Mouse (Mus musculus) olfactory bulb, adult 2 months (tissue): ENCODE results near the gene Bcat1. TPM values are rescaled to one million over a fixed set of nuclear protein-coding genes. Genes with fewer than 3 reads are reported as not detected.

Source experiments
- H3K27ac ChIP-seq: fragments of 200-500 bp; 2 replicates; pipeline ENCODE4 v1.5.1; 2012; ENCODE audit warnings: low read depth, low read length; ENCODE audit not compliant: insufficient read depth
- H3K4me1 ChIP-seq: fragments of 200-500 bp; 2 replicates; pipeline ENCODE4 v1.6.1; 2012; ENCODE audit warnings: low read length; ENCODE audit not compliant: control insufficient read depth, insufficient read depth
- H3K4me3 ChIP-seq: fragments of 200-500 bp; 2 replicates; pipeline ENCODE4 v1.5.1; 2012; ENCODE audit warnings: mild to moderate bottlenecking, low read depth, low read length, moderate library complexity; ENCODE audit not compliant: insufficient read depth
- CTCF ChIP-seq: fragments of 200-500 bp; IDR thresholded peaks from 2 replicates; pipeline ENCODE4 v1.5.1; 2012; ENCODE audit warnings: low read depth, mild to moderate bottlenecking, low read length, moderate library complexity; ENCODE audit not compliant: insufficient read depth
- POLR2A ChIP-seq: fragments of 200-500 bp; IDR thresholded peaks from 2 replicates; pipeline ENCODE4 v1.6.1; 2012; ENCODE audit warnings: mild to moderate bottlenecking, low read depth, low read length, moderate library complexity; ENCODE audit not compliant: insufficient read depth
- WGBS: fragments of 180-500 bp; shearing (Covaris S2); methylation state at CpG from one replicate; pipeline ENCODE4 v1.1.7; 2018; 5-methylcytosine and 5-hydroxymethylcytosine counted together
- polyA plus RNA-seq: library from polyadenylated mRNA; stranded (reverse); fragments of >200 nt; gene quantifications from 2 replicates; pipeline ENCODE4 v1.2.4, GENCODE M21; 2012; ENCODE audit warnings: low replicate concordance; ENCODE audit not compliant: missing spikeins, insufficient read depth, insufficient read length

Gene Bcat1
- polyA plus RNA-seq, 1 experiment: not detected

DNA sequence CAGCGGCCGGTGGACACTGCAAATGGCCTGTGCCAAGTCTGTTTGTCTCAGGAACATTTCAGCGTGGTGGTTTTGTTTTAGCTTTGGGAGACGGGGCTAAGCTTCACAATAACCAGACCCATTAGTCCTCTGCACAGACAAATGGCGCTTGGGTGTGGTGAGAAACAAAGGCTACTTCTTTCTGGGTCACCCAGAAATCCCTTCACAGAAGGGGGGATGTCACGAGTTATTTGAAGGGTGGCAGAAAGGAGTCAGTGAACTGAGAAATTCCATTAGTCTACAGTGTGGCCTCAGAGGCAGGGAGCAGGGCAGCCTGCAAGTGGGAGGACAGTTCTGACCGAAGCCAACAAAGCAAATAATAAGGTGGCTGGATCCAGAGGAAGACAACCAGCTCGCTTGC is 52.0 kb downstream of the Bcat1 start:
- TF ChIP-seq POLR2A (no peak), CTCF (no peak)
- no peak overlapping the region for H3K27ac ChIP-seq
- H3K4me1 ChIP-seq: peaks cover 2% of the 10 kb centered on the region; the same call in 1 of the 2 replicates
- H3K4me3 ChIP-seq: no peak overlapping the region
- WGBS: 40% methylated on average over 8 of the region's 8 CpGs

DNA sequence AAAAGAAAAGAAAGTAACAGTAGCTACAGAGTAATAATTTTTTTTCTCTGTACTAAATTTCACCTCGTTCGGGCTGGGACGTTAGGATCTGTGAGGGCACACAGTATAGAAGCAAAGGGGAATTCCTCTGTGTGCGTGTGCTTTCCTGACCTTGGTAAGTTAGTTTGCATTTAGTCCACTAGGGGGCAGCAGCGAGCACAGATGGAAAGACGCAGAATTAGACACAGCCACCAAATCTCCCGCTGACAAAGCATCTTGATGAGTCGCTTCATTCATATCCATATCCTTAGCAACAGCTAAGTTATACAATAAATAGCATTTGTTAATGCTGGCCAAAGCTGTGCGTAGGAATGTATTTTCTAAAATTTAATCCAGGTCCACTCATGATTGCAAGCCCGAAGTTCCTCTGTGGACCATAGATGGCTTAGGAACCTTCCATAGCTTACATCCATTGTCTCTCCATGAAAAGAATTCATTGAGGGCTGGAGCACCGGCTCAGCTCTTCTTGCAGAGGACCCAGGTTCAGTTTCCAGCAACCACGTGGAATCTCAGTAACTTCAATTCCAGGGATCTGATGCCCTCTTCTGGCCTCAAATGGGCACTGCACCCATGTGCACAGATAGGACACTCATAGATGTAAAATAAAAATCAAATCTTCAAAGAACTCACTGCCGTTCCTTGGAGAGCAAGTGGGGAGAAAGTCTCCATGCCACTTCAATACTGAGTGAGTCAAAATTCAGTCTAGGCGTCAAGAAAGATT is 52.8 kb downstream of the Bcat1 start:
- Histone ChIP-seq H3K27ac (no peak overlapping the region), H3K4me3 (no peak overlapping the region), H3K4me1 (peaks cover 2% of the 10 kb centered on the region; the same call in 1 of the 2 replicates)
- TF ChIP-seq CTCF: no peak
- no peak for TF ChIP-seq POLR2A
- WGBS: 80% methylated on average over 14 of the region's 14 CpGs

DNA sequence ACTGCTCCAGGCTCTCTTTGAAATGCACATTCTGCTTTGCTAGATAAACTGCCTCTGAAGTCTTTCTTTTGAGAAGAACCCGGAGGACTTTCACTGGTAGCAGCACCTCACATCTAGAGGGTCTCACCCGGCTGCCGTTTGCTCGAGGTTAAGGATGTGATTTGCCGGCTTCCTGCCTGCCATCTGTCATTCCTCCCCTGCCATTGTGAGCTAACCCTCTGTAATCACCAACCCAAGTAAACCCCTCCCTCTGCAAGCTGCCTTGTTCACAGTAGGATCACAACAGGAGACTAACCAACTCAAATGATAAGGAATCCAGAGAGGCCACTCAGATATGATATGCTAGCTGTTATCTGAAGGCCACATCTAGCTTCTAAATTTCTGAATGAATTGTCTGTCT is 53.6 kb downstream of the Bcat1 start:
- Histone ChIP-seq H3K27ac (no peak overlapping the region), H3K4me3 (no peak overlapping the region), H3K4me1 (peaks cover 2% of the 10 kb centered on the region; the same call in 1 of the 2 replicates)
- WGBS: 74% methylated on average over 5 of the region's 5 CpGs
- TF ChIP-seq CTCF (no peak), POLR2A (no peak)

DNA sequence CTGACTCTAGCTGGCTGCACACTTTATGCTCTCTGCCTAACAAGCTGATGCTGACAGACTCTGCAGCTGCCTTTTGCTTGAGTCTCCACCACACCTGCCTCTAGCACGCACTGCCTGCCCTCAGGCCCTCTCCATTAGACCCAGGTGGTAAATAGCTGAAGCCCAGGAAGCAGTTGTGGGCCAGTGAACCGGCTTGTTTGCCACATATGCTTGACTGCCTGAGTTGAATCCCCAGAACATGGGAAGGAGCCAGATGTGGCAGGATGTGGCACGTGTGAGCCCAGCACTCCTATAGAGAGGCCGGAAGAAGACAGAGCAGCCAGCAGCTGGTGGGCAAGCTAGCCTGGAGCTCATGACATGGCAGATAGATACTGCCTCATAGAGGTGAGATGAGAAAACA is 55.4 kb downstream of the Bcat1 start:
- 82% methylated on average over 4 of the region's 4 CpGs for WGBS
- H3K27ac ChIP-seq: no peak overlapping the region
- H3K4me1 ChIP-seq: peaks cover 2% of the 10 kb centered on the region; the same call in 1 of the 2 replicates
- no peak overlapping the region for H3K4me3 ChIP-seq
- TF ChIP-seq CTCF: no peak
- TF ChIP-seq POLR2A: no peak

DNA sequence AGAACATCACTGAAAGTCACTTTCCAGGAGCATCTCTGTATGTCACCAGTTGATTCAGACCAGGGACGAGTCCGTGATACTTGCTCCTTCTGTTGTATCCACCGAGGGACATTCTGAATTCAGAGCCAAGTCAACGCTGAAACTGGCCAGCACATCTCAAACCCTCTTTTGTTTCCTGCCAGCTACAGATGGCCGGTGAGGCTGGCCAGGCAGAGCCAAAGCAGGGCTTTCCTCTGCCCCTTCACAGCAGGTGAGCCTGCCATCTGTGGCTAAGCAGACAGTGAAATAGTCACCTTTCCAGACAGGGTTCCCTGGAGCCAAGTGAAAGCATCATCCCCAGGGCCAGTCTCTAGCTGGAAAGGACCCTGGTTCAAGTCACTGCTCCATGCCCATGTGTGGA is 57.7 kb downstream of the Bcat1 start:
- WGBS: 60% methylated on average over 5 of the region's 5 CpGs

DNA sequence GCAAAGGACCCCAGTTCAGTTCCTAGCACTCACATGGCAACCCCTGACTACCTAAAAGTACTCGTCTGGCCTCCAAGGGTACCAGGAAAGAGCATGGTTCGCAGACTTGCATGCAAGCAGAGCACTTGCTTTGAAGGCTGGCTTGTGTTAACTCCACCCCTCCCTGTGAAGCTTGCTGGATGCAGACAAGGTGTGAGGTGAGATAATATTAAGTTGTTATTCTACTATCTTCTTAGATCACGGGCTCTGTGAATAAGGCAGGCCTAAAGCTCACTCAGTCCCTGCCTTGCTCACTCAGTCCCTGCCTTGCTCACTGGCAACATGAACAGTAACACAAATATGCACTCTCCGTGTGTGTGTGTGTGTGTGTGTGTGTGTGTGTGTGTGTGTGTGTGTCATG is 58.5 kb downstream of the Bcat1 start:
- Histone ChIP-seq H3K4me1 (peaks cover 3% of the 10 kb centered on the region; the same call in 1 of the 2 replicates), H3K27ac (no peak overlapping the region), H3K4me3 (no peak overlapping the region)
- TF ChIP-seq CTCF: no peak
- TF ChIP-seq POLR2A: no peak
- 94% methylated on average over 4 of the region's 4 CpGs for WGBS

More for the DNA sequence above, 57.7 kb downstream of the Bcat1 start:
- no peak overlapping the region for H3K4me3 ChIP-seq
- H3K4me1 ChIP-seq: no peaks in the 10 kb centered on the region
- TF ChIP-seq POLR2A (no peak), CTCF (no peak)
- H3K27ac ChIP-seq: no peak overlapping the region

DNA sequence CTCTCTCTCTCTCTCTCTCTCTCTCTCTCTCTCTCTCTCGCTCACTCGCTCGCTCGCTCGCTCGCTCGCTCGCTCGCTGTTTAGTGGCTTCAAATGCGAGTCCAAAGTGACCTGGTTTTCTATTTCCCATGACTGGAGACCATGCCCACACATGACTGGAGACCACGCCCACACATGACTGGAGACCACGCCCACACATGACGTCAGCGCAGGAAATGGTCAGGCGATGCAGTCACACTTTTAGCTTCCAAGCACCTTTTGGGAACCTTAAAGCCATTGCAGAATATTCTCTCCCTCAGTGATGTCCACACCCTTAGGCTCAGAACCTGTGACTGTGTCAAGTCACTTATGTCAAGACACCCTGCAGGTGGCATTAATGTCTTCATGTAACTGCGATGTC is 59.3 kb downstream of the Bcat1 start:
- Histone ChIP-seq H3K4me1 (peaks cover 3% of the 10 kb centered on the region; the same call in 1 of the 2 replicates), H3K4me3 (no peak overlapping the region), H3K27ac (no peak overlapping the region)
- no peak for TF ChIP-seq CTCF
- TF ChIP-seq POLR2A: no peak
- WGBS: 94% methylated on average over 16 of the region's 16 CpGs

DNA sequence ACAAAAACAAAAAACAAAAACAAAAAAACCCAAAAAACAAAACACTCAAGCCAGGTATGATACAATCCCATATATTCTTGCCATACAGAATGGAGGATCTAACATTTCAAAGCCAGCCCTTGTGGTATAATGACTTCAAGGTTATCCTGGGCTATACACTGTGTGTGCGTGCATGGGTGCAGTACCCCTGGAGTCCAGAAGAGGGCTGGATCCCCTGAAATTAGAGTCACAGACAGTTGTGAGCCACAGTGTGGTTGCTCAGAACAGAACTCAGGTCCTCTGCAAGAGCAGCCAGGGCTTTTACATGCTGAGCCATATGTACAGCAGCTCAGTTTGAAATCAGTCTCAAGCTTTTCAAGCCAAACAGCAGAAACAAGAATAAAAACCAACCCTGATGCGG is 61.0 kb downstream of the Bcat1 start:
- no peak for TF ChIP-seq POLR2A
- TF ChIP-seq CTCF: no peak
- peaks cover 6% of the 10 kb centered on the region for H3K4me1 ChIP-seq
- 100% methylated on average over 2 of the region's 2 CpGs for WGBS

DNA sequence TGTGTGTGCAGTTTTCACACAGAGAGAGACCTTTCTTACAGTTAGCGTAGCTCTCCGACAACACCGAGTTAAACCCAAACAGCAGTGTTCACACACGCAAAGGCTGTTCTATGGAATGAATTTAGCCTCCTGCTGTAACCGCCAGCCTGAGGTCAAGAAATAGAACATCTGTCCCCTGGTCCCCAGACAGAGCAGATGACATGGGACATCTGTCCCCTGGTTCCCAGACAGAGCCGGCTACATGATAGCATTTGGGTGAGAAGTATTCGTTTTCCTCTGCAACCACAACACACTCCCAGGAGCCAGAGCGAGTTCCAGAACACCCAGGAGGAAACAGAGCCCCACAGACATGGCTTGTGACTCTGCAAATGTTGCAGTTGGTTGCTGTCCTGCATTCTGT is 63.3 kb downstream of the Bcat1 start:
- no peak overlapping the region for H3K27ac ChIP-seq
- no peak overlapping the region for H3K4me3 ChIP-seq
- TF ChIP-seq POLR2A (no peak), CTCF (no peak)
- WGBS: 51% methylated on average over 8 of the region's 8 CpGs
- H3K4me1 ChIP-seq: peaks cover 6% of the 10 kb centered on the region

More for the DNA sequence above, 61.0 kb downstream of the Bcat1 start:
- no peak overlapping the region for H3K4me3 ChIP-seq
- no peak overlapping the region for H3K27ac ChIP-seq

DNA sequence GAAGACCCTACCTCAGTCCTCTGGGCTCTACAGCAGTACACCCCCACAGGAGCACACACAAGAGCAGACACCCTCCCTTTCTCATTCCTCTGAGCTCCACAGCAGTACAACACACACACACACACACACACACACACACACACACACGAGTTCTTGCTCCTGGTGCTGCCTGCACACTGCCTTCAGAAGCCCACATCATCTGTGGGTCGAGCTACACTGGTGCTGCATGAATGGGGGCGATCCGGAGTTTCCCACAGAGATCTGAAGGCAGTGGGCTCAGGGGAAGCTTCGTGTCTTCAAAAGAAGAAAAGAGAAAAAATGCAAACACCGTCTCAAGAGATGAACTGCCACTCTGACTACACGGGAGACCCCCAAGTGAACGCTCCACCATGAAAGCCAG is 64.8 kb downstream of the Bcat1 start:
- Histone ChIP-seq H3K4me3 (no peak overlapping the region), H3K27ac (no peak overlapping the region), H3K4me1 (peaks cover 6% of the 10 kb centered on the region)
- 56% methylated on average over 8 of the region's 8 CpGs for WGBS
- TF ChIP-seq POLR2A (no peak), CTCF (no peak)
